Mouse (Mus musculus): ENCODE results near the gene Olfr68. TPM values are rescaled to one million over a fixed set of nuclear protein-coding genes. Genes with fewer than 3 reads are reported as not detected.
A peak's percentile ranks its signal among the peaks of the same experiment; 100 is the strongest.
"Not testable (repeated sequence)": the region's sequence is repeated elsewhere in the genome, so short reads cannot be mapped to it uniquely, and the experiment has no call there.

Olfr68 gene
- polyA plus RNA-seq, 1 experiment from 2014 or later, result not detected

DNA sequence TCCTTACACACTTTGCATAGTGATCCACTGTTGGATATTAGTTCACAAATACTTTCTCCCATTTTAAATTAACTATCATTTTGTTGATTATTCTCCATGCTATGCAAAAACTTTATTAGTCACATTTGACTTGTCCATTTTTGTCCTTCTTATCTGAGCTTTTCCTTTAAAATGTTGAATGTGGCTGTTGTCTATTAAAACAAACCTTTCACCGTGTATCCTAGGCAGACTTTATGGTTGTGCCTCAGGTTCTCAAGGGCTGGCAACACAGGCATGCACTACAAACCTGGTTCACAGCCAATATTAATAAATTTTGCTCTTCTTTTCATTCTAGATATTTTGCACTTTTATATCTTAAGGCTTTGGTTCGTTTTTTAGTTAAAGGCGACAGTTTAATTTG lies 31.2 kb upstream of the Olfr68 start:
- no peaks in the 10 kb centered on the region for H3K9me3 ChIP-seq (replicated peaks)
- H3K4me1 ChIP-seq (replicated peaks), result peaks cover 39% of the 10 kb centered on the region
- DNase-seq, result no peak
- no peaks in the 10 kb centered on the region for H3K27me3 ChIP-seq
- peak overlapping the region; percentile 30; the same call in 1 of the 2 replicates for H3K9ac ChIP-seq
- peak; percentile 21 for ATAC-seq (ENCODE audit: low read depth)
- H3K36me3 ChIP-seq, result no peaks in the 10 kb centered on the region
- H3K27ac ChIP-seq, result peak overlapping the region; percentile 97
- 26% methylated on average over 3 of the region's 3 CpGs for WGBS (ENCODE audit: insufficient replicate concordance)
- H3K4me3 ChIP-seq (replicated peaks), result peak overlapping the region; percentile 51
- H3K4me2 ChIP-seq, result peak overlapping the region; percentile 23; the same call in 1 of the 2 replicates

DNA sequence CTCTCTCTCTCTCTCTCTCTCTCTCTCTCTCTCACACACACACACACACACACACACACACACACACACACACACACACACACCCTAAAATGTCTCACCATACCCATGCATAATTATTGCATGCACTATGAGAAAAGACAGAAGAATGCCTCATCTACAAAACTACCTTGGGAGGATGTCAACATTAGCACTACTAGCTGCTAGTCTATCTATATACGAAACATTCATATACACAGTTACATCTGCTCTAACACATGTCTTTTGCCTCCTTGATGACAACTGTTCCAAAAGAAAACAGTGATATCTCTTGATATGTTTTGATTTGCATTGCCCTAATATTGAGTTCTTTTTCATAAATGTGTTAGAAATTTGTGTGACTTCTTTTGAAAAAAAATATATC lies 30.8 kb upstream of the Olfr68 start:
- Histone ChIP-seq H3K36me3 (no peaks in the 10 kb centered on the region), H3K4me2 (peak overlapping the region; percentile 60), H3K9ac (peak overlapping the region; percentile 70), H3K4me3 (replicated peaks) (peak overlapping the region; percentile 41), H3K27me3 (no peaks in the 10 kb centered on the region), H3K4me1 (replicated peaks) (peaks cover 36% of the 10 kb centered on the region), H3K9me3 (replicated peaks) (no peaks in the 10 kb centered on the region), H3K27ac (peak overlapping the region; percentile 97)
- no peak for DNase-seq
- 41% methylated on average over 1 of the region's 1 CpGs for WGBS (ENCODE audit: insufficient replicate concordance)
- ATAC-seq (ENCODE audit: low read depth), result no peak

DNA sequence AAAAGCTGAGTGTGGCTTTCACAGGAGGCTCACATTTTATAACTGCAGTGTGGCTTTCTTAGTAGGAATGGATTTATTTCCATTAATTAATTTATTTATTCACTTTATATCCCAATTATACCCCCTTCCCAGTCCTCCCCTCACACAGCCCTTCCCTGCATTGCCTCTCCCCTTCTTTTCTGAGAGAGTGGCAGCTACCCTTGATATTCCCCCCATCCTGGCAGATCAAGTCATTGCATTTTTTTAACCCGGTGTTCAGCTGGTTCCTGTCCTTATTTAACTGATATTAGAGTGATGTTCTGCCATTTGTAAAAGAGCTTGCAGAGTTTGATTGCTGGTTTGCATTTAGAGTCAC lies 30.3 kb upstream of the Olfr68 start:
- Histone ChIP-seq H3K9ac (peak overlapping the region; percentile 70), H3K9me3 (replicated peaks) (no peaks in the 10 kb centered on the region)
- no peak for ATAC-seq (ENCODE audit: low read depth)

DNA sequence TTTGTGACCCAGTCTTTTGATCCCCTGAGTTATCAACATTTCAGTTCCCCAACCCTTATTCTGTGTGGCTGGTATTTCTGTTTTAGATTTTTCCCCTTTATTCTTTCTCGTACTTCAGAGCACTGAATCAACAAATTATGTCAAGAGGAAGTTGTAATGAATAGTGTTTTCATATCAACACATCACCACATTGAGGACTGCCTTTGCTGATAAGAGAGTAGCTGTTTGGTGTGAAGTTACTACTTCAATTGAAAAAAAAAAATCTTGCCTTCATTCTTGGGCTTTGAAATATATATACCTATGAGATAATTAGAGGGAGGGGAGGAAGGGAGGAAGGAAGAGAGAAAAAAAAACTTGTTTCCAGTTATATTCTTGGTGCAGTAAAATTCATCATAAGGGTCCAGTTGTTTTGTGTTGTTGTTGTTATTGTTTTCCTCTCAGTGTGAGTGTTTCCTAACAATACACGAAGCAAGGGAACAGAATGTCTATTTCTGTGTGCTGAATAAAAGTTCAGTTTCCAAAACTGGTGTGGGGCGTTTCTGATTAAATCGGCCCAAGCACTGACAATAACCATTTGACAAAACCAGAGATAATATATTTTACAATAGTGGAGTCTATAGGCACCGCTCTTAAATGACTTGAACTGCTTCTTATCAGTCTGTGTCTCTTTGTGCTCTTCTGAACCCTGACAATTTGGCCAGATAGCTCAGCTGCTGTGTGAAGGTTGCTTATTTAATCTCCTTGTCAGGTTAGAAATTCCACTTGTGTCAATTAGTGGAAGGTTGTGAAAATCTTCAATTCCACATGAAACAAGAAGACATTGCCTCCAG lies 29.7 kb upstream of the Olfr68 start:
- Histone ChIP-seq H3K27ac (peak overlapping the region; percentile 97), H3K27me3 (no peaks in the 10 kb centered on the region), H3K36me3 (no peaks in the 10 kb centered on the region), H3K4me2 (peak overlapping the region; percentile 60), H3K4me3 (replicated peaks) (peak overlapping the region; percentile 41), H3K4me1 (replicated peaks) (peaks cover 34% of the 10 kb centered on the region), H3K9me3 (replicated peaks) (no peaks in the 10 kb centered on the region), H3K9ac (peak overlapping the region; percentile 70)
- WGBS (ENCODE audit: insufficient replicate concordance), result 7% methylated on average over 5 of the region's 5 CpGs
- DNase-seq (no peak), ATAC-seq (ENCODE audit: low read depth) (no peak)

More for the DNA sequence above, 30.3 kb upstream of the Olfr68 start:
- Histone ChIP-seq H3K36me3 (no peaks in the 10 kb centered on the region), H3K27me3 (no peaks in the 10 kb centered on the region), H3K4me2 (peak overlapping the region; percentile 60), H3K4me3 (replicated peaks) (peak overlapping the region; percentile 41), H3K27ac (peak overlapping the region; percentile 97), H3K4me1 (replicated peaks) (peaks cover 34% of the 10 kb centered on the region)
- WGBS (ENCODE audit: insufficient replicate concordance), result 20% methylated on average over 1 of the region's 1 CpGs
- DNase-seq, result no peak

DNA sequence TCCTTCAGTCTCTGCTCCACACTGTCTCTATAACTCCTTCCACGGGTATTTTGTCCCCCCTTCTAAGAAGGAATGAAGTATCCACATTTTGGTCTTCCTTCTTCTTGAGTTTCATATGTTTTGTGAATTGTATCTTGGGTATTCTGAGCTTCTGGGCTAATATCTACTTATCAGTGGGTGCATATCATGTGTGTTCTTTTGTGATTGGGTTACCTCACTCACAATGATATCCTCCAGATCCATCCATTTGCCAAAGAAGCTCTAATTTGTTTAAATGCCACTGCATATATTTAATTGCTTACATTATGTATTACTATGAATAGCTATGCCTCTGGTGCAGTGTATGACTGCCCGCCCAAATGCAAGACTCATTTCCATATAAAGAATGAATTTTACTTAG lies 28.6 kb upstream of the Olfr68 start:
- WGBS (ENCODE audit: insufficient replicate concordance), result 34% methylated on average over 2 of the region's 2 CpGs
- peak overlapping the region; percentile 8; the same call in 1 of the 2 replicates for H3K4me3 ChIP-seq (replicated peaks)
- peak overlapping the region; percentile 97 for H3K27ac ChIP-seq
- H3K4me1 ChIP-seq (replicated peaks), result peaks cover 34% of the 10 kb centered on the region
- not testable (repeated sequence) for DNase-seq; H3K36me3 ChIP-seq; ATAC-seq (ENCODE audit: low read depth); H3K9me3 ChIP-seq (replicated peaks); H3K27me3 ChIP-seq
- peak overlapping the region; percentile 39 for H3K4me2 ChIP-seq
- peak overlapping the region; percentile 68 for H3K9ac ChIP-seq

DNA sequence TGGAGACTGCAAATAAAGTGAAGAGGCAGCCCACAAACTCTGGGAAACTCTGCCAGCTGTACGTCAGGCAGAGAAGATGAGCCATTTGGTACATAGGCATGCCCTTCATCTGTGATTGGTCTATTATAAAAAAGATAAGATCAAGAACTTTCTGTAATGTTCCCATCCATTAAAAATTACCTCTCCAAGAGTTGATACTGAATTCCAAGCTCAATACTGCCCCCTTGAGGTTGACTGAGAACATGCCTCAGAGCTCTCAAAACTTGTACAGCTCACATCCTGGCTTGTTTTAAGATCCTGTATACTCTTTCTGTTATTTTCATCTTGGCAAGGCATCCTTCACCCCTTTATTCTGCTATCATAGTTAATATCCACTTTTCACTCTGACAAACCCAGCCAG lies 27.4 kb upstream of the Olfr68 start:
- Histone ChIP-seq H3K4me3 (replicated peaks) (no peak overlapping the region), H3K9me3 (replicated peaks) (no peaks in the 10 kb centered on the region), H3K4me2 (no peak overlapping the region), H3K27me3 (no peaks in the 10 kb centered on the region), H3K4me1 (replicated peaks) (peaks cover 34% of the 10 kb centered on the region), H3K9ac (peak overlapping the region; percentile 46; the same call in 1 of the 2 replicates), H3K27ac (peak overlapping the region; percentile 97), H3K36me3 (no peaks in the 10 kb centered on the region)
- 69% methylated on average over 1 of the region's 1 CpGs for WGBS (ENCODE audit: insufficient replicate concordance)
- DNase-seq (peak; percentile 52), ATAC-seq (ENCODE audit: low read depth) (no peak)

DNA sequence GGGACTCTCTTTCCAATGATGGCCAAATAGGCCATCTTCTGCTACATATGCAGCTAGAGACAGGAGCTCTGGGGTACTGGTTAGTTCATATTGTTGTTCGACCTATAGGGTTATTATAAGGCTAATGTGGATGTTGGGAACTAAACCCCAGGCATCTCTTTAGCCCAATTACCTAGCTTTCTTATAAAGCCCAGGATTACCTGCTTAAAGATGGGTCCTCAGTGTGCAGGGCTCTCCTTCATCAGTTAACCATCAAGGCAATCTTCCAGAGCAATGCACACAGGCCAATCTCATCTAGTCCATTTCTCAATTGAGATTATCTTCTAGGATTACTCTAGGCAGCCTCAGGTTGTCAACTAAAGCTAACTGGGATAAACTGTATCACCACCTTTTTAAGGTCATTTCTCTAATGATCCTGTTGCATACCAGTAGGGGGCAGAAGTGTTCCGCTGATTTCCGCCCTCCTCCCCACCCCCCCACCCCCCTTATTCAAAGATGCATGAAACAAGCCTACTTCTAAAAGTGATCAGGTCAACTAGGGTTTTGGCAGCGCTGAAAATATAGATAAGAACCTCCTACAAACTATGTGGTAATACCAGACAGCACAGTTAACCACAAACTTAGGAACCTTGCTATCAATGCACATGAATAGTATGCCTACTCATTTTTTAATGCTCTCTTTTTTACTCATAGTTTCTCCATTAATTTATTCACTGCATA lies 13.3 kb upstream of the Olfr68 start:
- peak overlapping the region; percentile 29; the same call in 1 of the 2 replicates for H3K9ac ChIP-seq
- no peaks in the 10 kb centered on the region for H3K9me3 ChIP-seq (replicated peaks)
- ATAC-seq (ENCODE audit: low read depth), result peak; percentile 96
- H3K4me1 ChIP-seq (replicated peaks), result peaks cover 12% of the 10 kb centered on the region
- H3K27ac ChIP-seq, result peak overlapping the region; percentile 39; the same call in 1 of the 2 replicates
- H3K4me3 ChIP-seq (replicated peaks), result no peak overlapping the region
- 6% methylated on average over 4 of the region's 4 CpGs for WGBS (ENCODE audit: insufficient replicate concordance)
- H3K27me3 ChIP-seq, result no peaks in the 10 kb centered on the region
- no peak for DNase-seq
- H3K4me2 ChIP-seq, result no peak overlapping the region
- no peaks in the 10 kb centered on the region for H3K36me3 ChIP-seq

DNA sequence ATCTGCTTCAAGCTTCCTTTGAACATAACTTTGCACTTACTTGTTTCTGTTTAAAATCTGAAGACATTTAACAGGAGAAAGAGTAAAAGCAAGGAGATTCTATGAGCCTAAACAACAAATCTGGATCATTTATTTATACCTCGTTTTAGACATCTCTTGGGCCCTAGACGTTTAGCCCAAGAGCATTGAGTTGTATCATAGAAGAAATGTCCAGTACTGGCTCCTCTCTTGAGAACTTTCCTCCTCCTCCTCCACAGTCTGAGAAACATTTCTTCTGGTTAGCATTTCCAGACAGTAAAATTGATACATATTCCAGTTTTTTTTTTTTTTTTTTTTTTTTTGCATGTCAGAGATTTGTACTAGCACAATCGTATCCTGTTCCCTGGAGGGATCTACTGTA lies 12.2 kb upstream of the Olfr68 start, which contains the start of gene Olfr67:
Gene Olfr67 (minus strand): TSS at position 101 of the 400 bp plus-strand sequence.
- Histone ChIP-seq H3K9me3 (replicated peaks) (no peaks in the 10 kb centered on the region), H3K9ac (peak within 1 kb of the TSS; percentile 29; the same call in 1 of the 2 replicates), H3K4me1 (replicated peaks) (peaks cover 12% of the 10 kb centered on the region), H3K36me3 (no peaks in the 10 kb centered on the region), H3K27me3 (no peaks in the 10 kb centered on the region), H3K4me2 (no peak within 1 kb of the TSS), H3K27ac (peak within 1 kb of the TSS; percentile 39; the same call in 1 of the 2 replicates), H3K4me3 (replicated peaks) (no peak within 1 kb of the TSS)
- ATAC-seq (ENCODE audit: low read depth), result no peak
- DNase-seq, result no peak
- 64% methylated on average over 3 of the region's 3 CpGs for WGBS (ENCODE audit: insufficient replicate concordance)

DNA sequence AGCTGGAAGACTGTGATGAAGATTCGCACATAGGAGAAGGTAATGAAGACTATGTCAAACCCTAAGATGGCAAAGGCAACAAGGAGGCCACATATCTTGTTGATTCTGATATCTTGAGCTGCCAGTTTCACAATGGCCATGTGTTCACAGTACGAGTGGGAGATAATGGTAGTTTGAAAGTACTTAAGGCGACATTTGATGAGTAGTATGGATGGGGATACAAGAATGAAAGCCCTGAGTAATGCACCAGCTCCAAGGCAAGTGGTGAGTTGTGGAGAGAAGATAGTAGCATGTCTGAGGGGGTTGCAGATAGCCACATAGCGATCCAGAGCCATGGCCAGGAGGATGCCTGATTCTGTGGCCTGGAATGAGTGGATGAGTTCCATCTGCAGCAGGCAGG lies 1.8 kb downstream of the Olfr68 start:
- H3K4me2 ChIP-seq, result 0 out of 2 replicates have a peak overlapping the region, but pooled peaks have one; percentile 17
- not testable (repeated sequence) for H3K4me3 ChIP-seq (replicated peaks); H3K9me3 ChIP-seq (replicated peaks); H3K36me3 ChIP-seq; H3K27ac ChIP-seq; DNase-seq; H3K4me1 ChIP-seq (replicated peaks); H3K9ac ChIP-seq; H3K27me3 ChIP-seq
- ATAC-seq (ENCODE audit: low read depth), result peak; percentile 96
- 33% methylated on average over 4 of the region's 4 CpGs for WGBS (ENCODE audit: insufficient replicate concordance)

DNA sequence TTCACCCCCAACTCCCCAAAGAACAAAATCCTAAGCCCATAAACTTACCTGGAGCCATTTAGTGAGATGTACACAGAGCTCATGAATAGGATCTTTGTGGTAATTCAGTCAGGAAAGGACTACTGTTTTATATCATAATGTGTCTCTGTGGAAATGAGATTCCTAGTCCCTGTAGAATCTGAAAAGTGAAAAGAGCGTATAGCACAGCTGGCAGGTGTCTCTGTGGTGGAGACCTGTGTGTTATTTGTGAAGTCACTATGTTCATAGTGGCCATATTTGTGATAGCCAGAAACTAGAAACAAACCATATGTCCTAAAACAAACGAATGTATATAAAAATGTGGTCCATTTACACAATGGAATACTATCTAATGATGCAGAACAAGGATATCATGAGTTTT lies 8.0 kb downstream of the Olfr68 start, which contains the start of gene Olfr69:
Gene Olfr69 (minus strand): TSS at position 101 of the 400 bp plus-strand sequence.
- Histone ChIP-seq H3K27me3 (no peaks in the 10 kb centered on the region), H3K4me3 (replicated peaks) (no peak within 1 kb of the TSS), H3K9ac (no peak within 1 kb of the TSS), H3K27ac (no peak within 1 kb of the TSS), H3K4me2 (no peak within 1 kb of the TSS), H3K9me3 (replicated peaks) (no peaks in the 10 kb centered on the region), H3K4me1 (replicated peaks) (no peaks in the 10 kb centered on the region; the same call in 1 of the 2 replicates), H3K36me3 (no peaks in the 10 kb centered on the region)
- 64% methylated on average over 2 of the region's 2 CpGs for WGBS (ENCODE audit: insufficient replicate concordance)
- DNase-seq (no peak), ATAC-seq (ENCODE audit: low read depth) (no peak)

DNA sequence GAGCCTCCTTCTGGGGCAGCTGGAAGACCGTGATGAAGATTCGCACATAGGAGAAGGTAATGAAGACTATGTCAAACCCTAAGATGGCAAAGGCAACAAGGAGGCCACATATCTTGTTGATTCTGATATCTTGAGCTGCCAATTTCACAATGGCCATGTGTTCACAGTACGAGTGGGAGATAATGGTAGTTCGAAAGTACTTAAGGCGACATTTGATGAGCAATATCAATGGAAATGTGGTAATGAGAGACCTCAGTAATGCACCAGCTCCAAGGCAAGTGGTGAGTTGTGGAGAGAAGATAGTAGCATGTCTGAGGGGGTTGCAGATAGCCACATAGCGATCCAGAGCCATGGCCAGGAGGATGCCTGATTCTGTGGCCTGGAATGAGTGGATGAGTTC lies 11.8 kb downstream of the Olfr68 start:
- 29% methylated on average over 6 of the region's 6 CpGs for WGBS (ENCODE audit: insufficient replicate concordance)
- H3K4me1 ChIP-seq (replicated peaks); H3K4me3 ChIP-seq (replicated peaks); H3K36me3 ChIP-seq; H3K27ac ChIP-seq; H3K4me2 ChIP-seq; DNase-seq; H3K9me3 ChIP-seq (replicated peaks); H3K27me3 ChIP-seq; H3K9ac ChIP-seq: not testable (repeated sequence)
- ATAC-seq (ENCODE audit: low read depth), result peak; percentile 92
